Mouse (Mus musculus) cerebellum, postnatal 14 days (tissue): ENCODE measurements at regions not wholly inside any gene's neighbourhood (a gene's known extent, or its start where the extent isn't known, plus 50 kb on each side); places are given as distances from the start of the nearest gene placed in this dataset.

Experiments used
- DNase-seq, 2 experiments: peaks; one replicate each; pipeline ENCODE4 v3.0.0; 2021; ENCODE audit warnings: mixed read lengths in 2 of 2

DNA sequence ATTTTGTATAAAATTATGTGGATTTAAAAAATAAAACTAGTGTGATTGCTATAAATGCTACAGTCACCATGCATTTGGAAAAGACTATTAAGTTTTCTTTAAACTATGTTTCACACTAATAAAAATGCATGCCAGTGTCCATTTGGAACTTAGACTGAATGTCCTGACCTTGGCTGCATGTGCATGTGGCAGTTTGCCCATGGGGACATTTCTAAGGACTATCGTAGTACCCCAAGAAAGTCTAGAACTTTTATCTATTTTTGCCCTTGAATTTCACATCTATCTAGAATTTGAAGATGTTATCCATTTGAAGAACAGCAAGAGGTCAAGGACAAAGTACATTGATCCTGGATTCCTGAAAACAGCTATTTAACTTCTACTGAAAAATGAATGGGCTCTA is 745.9 kb downstream of the Tmem182 start:
- DNase-seq, result no peak

- peak; percentile 40 to 55 for DNase-seq
Observed at GRCm38 (mm10) chr1:41555607-41556006, 750.2 kb downstream of the Tmem182 start.

DNA sequence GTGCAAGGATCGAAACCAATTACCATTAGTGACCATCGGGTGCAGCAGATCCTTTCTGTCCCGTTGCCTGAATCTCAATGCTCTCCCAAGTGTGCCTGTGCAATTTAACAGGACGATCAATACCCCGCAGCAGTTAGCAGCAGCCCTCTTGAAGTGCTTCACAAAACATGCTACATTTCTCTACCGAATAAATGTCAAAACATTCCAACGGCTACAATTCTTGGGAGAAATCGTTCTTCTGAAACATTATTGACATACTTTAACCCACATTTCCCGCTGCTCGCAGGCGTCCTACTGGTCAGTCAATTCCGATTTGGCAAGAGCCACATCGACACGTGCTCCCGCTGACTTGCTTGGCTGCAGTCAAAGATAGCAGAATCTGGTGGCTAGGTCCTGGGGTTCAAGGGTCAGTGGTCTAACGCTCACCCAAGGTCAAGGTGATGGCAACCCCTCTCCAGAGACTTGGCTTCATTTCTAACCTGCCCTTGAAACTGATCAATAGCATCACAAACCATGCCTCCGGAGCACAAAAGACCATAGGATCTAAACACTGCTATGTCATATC is 753.8 kb downstream of the Tmem182 start:
- peak; percentile 66 to 83 for DNase-seq

- peak; percentile 57 to 77 for DNase-seq
Observed at GRCm38 (mm10) chr1:41559991-41560390, 754.6 kb downstream of the Tmem182 start.

DNA sequence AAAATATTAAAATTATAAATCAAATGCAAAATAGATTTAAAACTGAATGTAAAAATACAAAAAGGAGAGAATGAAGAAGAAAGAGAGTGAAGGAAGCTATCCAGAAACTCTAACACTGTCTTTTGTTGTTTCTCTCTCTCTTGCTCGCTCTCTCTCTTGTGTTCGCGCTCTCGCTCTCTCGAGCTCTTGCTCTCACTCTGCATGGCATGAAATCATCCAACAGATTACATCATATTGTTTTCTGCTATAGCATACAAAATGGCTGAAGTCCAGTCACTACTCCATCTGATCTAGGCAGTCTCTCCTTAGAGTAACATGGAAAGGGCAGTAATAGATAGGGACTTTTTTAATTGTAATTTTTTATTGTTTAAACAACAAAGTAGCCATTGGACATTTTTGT is 798.1 kb downstream of the Tmem182 start:
- DNase-seq, result no peak

GRCm38 (mm10) chr1:41604996-41605747 is 799.8 kb downstream of the Tmem182 start:
- no peak for DNase-seq

DNA sequence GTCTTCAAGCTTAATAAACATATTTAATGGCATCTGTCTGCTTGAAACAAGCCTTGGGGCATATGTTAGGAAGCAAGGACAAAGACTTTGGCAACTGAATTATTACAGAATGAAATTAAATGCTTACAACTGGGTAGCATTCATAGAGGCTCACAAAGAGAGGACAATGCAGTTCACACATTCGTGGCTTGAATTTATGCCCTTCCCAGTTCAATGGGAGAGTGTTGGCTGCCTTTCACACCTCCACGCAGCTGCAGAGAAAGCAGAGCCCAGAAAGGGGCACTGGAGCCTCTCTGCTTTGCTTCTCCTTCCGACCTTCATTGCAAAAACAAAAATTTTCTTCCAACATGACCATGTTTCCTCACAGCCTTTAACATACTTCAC is 800.3 kb downstream of the Tmem182 start:
- DNase-seq, result peak in 1 of 2 experiments; percentile 7

DNA sequence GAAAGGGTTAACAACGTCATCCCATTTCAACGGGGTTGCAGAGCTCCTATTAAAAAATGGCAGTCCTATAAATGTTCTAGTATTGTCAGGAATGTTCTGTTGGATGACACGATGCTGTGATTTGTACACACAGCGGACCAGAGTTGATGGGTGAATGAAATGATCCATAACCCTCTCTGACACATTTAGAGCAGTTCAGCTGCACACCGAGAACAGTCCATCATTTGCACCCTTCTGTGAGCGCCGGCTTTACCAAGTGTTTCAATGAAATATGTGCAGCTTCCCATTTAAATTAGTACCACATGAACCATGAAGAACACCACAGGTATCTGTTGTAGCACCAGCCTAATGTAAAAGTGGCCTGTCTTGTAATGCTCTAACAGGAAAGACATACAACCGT is 805.4 kb downstream of the Tmem182 start:
- no peak for DNase-seq

DNA sequence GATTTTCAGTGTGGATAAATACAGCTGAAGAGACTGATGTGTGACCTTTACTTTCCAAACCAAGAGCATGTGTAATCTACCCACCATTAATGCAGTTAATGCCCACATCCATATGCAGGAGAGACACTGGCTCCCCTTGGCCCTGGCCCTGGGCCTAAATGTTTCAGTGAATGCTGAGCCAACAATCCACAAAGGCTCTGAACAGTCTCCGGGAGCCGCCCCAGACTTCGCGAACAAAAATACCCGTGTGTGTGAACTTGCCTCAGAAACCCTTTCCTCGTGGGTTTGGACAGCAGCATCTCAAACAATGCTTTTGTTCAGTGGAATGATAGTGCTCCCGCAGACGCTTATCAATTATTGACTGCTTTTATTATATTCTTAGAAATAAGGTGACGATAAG is 846.4 kb downstream of the Tmem182 start:
- peak; percentile 16 to 30 for DNase-seq

- DNase-seq, result peak in 1 of 2 experiments; percentile 9
Observed at GRCm38 (mm10) chr1:41652210-41652609, 846.8 kb downstream of the Tmem182 start.

GRCm38 (mm10) chr1:41652646-41653427 is 847.4 kb downstream of the Tmem182 start:
- peak; percentile 94 to 95 for DNase-seq

DNA sequence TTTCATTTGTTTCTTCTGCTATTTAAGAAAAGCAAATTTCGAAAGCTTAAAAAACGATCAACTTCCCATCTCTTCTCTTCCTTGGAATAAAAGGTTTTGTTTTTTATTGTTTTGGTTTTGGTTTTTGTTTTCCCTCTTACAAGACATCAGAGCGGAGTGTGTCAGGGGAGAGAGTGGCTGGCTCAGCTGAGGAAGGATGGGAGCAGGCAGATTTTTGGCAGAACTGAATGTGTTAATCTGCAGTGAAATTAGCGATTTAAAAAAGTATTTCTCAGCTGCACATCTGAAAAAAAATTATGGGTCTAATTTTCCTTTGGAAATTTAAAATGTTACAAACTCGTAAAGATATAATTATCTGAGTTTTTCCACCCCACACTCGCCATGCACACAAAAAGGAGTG is 868.7 kb downstream of the Tmem182 start:
- no peak for DNase-seq

GRCm38 (mm10) chr1:41675345-41675744 is 869.9 kb downstream of the Tmem182 start:
- no peak for DNase-seq

- no peak for DNase-seq
Observed at GRCm38 (mm10) chr1:41705692-41706091, 900.3 kb downstream of the Tmem182 start.

DNA sequence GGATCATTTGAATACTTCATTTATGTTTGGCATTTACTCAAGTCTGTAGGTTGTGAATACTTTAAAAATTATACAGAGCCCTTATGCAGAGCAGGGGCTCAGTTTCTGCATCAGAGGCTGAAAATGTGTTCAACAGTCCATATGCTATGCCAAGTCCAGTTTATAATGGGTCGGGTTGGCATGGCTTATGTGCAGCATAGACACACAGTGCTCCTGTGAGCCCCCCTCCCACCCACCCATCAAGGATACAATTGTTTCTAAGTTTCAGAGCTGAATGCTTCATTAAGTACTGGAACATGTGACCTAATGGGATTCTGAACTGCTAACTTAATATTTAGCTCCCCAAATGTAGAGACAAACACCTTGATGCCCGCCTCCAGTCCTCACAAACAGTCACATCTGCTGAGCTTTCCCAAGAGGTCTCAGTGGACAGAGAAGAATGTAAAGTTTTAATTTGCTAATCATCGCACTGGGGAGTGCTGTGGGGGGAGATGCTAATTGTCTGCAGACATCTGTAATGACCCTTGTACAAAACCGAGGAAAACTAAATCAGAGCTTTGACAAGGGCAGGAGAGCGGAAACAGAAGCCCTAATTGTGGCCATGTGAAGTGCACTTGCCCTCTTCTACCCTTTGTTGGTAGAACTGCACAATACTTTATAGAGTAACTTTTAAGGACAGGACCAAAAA is 937.4 kb downstream of the Tmem182 start:
- DNase-seq, result no peak

DNA sequence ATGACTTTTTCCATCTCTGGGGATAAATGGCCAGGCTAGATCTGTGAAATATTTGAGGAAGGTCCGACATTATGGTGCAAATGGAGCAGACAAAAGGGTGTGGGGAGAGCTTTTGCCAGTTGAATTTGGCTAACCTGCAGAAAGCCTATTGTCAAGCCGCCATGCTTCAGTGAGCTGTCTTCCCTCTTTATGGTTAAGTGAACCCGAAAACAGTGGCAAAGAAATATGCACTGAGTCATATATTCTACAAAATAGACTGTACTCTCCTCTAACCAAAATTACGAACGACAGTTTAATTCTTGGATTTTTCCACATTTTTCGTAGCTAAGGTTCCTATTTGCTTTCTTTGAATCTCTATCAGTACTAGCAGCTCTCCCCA is 937.9 kb downstream of the Tmem182 start:
- DNase-seq, result no peak

GRCm38 (mm10) chr1:41744531-41744930 is 939.1 kb downstream of the Tmem182 start:
- DNase-seq, result no peak

DNA sequence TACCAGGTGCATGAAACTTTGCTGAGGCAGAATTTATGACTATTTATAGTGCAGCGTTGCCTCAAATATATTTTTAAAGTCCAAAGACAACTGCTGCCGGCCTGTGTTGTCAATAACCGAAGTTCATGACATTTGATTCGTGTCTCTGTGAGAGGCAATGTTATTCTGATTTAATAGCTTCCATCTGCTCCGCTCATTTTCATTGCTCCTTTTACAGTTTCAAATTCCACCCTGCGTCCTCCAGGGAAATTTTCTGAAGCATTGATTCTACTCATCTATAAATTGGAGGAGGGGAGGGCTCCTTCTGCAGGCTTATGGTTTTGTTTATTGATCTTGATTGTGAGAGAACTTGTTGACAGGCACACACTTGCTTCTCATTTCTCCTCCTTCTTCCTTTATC is 936.2 kb upstream of the Pou3f3 start:
- DNase-seq, result no peak
